Mouse (Mus musculus) large intestine, adult 2 months (tissue): ENCODE measurements around the gene Wdr48. TPM values are rescaled to one million over a fixed set of nuclear protein-coding genes. Genes with fewer than 3 reads are reported as not detected.

Experiments used
- DNase-seq: peaks from one replicate; pipeline ENCODE4 v3.0.0-alpha.2; 2012; ENCODE audit warnings: low read depth, low spot score
- WGBS: fragments of 180-500 bp; shearing (Covaris S2); methylation state at CpG from one replicate; pipeline ENCODE4 v1.1.7; 2018; 5-methylcytosine and 5-hydroxymethylcytosine counted together
- polyA plus RNA-seq: library from polyadenylated mRNA; depleted of rRNA; stranded (reverse); fragments of >200 nt; gene quantifications from 2 replicates; pipeline ENCODE4 v1.2.3, GENCODE M21; 2012; rRNA removed

Gene Wdr48
- polyA plus RNA-seq, 1 experiment = 16.3 TPM

- 68% methylated on average over 3 of the region's 3 CpGs for WGBS
These were observed 69.5 kb downstream of the Wdr48 start for GRCm38 (mm10) chr9:119964206-119964605.

DNA sequence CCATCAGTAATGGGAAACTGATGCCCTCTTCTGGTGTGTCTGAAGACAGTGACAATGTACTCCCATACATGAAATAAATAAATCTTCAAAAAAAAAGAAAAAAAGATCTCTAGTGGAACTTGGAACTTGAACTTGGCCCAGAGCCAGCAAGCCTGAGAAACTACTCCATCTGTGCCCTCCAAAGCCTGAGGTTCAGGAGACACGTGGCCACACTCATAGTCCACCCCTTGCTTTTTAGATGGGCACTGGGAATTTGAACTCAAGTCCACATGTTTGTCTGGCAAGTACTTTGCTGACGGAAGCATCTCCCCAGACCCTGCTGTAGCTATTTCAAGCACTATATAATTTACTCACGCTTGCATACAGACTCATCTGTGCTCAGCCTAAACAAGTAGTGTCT lies 70.5 kb downstream of the Wdr48 start:
- DNase-seq = no peak
- 63% methylated on average over 3 of the region's 3 CpGs for WGBS

More at GRCm38 (mm10) chr9:119964206-119964605, 69.5 kb downstream of the Wdr48 start:
- no peak for DNase-seq

DNA sequence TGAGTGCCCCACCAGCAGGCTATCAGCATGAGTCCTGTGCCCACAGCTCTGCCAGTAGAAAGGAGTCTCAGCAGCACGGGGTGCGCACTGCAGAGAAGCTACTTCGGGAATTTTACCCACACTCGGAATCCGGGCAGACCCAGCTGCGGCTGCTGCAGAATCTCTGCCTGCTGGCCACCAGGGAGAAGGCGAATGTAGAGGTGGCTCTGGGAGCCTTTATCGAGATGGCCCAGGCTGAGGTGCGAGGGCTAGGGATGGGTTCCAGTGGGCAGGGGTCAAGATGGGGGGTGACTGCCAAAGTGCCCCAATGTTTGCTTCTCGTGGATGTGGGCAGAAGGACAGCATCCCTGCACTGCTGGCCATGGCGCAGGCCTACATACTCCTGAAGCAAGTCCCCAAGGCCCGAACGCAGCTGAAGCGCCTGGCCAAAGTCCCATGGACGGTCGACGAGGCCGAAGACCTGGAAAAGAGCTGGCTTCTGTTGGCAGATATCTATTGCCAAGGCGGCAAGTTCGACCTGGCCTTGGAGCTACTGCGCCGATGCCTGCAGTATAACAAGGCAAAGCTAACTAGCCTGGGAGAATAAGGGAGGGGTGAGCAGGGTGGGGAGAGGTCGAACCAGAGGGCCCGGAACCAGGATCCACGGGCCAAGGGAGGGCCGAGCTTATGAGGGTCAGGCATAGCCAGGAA lies 71.7 kb downstream of the Wdr48 start:
- no peak for DNase-seq
- WGBS = 91% methylated on average over 26 of the region's 26 CpGs

GRCm38 (mm10) chr9:119969811-119970210 lies 75.1 kb downstream of the Wdr48 start:
- WGBS = 83% methylated on average over 7 of the region's 7 CpGs
- no peak for DNase-seq

DNA sequence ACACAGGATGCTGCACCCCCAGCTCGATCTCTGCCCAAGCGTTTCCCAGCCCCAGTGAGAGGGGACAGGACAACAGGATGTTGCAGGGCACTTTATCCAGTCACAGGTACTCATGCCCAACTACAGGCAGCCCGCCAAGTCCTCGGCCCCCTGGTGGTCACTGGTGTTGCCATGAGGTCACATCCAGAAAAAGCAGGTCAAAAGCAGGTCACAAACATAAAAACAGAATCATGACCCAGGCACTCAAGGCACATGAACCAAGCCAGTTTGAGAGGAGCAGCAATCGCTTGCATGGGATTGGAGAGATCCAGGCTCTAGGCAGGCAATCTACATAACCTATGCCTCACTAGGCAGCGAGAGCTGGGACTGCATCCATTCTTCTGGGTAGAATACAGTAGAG lies 75.5 kb downstream of the Wdr48 start:
- WGBS = 59% methylated on average over 6 of the region's 6 CpGs
- no peak for DNase-seq

- no peak for DNase-seq
- 61% methylated on average over 7 of the region's 7 CpGs for WGBS
These were observed 76.3 kb downstream of the Wdr48 start for GRCm38 (mm10) chr9:119970763-119971656.

DNA sequence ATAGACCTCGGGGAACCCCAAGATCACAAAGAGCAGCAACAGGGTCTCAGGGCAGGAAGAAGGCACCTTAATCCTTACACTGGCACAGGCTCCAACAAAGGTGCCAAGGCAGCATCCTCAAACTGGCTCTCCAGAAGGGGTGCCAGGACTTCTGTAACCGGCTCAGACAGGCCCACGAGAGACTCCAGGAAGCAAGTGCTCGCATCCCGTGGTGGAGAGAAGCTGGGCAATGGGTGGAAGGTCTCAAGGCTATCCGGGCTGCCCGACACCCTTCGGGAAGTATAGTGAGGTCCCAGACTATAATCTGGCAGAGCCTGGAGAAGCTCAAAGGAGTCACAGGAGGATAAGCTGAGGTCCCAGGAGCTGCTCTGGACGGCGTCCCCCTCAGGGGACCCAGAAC lies 77.5 kb downstream of the Wdr48 start:
- 89% methylated on average over 10 of the region's 10 CpGs for WGBS
- DNase-seq = no peak

DNA sequence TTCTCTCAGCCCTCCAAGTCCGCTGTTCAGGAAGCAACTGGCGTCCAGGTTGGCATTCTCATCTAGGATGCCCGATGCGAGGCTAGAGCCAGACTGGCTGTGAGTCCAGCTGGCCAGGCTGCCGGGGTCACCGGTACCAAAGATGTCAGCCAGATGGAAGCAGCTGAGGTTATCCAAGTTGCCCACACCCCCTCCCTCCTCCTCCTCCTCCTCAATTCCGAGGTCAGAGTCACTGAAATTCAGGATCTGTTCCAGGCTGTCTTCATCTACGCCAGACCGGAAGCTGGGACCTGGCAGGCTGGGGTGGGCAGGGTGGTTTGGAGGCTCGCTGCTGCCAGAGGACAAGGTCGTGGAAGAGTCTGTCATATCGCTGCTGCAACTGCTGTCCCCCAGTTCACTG lies 77.9 kb downstream of the Wdr48 start:
- WGBS = 89% methylated on average over 12 of the region's 12 CpGs
- DNase-seq = no peak

DNA sequence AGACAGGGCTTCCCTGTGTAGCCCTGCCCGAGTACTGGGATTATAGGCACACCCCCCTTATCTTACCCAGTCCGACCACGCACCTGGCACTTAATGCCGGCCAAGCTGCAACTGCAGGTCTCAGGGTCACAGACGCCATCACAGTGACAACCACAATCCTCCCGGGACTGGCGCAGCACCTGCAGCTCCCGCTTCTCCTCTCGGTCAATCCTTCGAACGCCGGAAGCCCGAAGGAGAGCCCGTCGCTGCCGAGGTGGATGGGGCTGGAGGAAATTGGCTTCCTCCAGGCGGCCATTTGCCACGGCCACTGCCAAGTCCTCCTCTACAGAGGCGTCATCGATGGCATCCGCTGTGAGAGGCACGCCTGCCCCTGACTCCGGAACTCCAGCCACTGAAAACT lies 78.6 kb downstream of the Wdr48 start:
- WGBS = 95% methylated on average over 23 of the region's 23 CpGs
- DNase-seq = no peak

DNA sequence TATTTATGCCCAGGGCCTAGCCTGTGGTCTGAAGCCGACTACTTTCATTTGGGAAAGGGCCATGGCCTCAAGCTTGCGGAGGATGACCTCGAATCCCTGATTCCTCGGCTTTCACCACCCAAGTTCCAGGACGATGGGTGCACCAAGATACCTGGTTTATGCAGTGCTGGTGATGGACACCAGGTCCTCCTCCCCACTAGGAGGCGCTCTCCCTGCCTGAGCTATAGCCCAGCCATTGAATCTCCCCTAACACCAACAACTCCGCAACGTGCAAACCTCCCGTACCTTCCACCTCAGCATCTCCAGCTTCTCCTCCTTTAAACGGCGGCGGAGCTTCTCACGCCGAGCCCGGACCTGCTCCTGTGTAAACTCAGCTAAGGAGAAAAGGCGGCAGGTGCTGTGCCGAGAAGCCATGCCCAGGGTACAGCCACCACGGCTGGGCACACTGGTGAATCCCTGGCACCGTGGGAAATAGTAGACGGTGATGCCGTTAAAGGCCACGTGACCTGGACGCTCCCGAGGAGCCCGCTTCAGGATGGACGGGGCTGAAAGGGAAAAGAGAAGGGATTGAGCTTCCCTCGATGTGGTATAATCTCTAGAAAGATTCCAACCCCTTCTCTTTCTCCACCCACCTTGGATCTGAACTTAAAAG lies 79.3 kb downstream of the Wdr48 start:
- DNase-seq = no peak
- WGBS = 95% methylated on average over 27 of the region's 27 CpGs

DNA sequence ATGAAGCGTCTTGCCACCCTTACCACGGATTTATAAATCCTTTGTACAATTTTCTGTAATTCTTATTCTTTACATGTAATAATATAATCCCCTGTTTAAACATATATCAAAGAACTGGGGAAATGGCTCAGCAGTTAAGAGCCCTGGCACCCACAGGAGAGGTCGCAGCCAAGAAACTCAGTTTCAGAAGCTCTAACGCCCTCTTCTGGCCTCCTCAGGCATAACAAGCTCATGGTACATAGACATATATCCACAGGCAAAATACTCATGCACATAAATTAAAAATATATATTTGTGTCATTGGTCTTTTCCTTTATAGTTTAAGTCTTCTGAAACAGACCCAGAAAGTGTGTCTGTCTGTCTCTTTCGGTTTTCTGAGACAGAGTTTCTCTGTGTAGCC lies 79.9 kb downstream of the Wdr48 start:
- no peak for DNase-seq
- 78% methylated on average over 5 of the region's 5 CpGs for WGBS

DNA sequence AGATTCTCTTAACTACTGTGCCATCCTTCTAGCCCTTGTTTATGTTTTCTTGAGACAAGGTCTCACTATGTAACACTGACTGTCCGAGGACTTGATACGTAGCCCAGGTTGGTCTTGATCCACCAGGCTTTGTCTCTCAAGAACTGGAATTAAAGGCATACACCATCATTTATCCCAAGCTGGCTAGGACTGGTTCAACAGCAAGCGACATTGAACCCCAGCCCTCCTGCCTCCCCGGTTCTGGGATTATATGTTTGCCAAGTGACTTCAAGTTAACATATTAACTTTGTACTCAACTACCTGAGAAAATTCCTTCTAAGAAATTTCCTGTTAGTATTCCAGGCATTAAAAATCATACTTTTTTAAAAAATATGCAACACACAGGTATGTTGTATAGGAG lies 80.6 kb downstream of the Wdr48 start:
- 75% methylated on average over 4 of the region's 4 CpGs for WGBS
- DNase-seq = no peak

Other genes starting within 250 kb of the Wdr48 start
- not detected in 2 replicates for gene Scn10a, start 175.6 kb upstream of the Wdr48 start, polyA plus RNA-seq
- 0.18 and 0.20 TPM in 2 replicates for gene Scn11a, start 69.4 kb upstream of the Wdr48 start, polyA plus RNA-seq
- 13.3 and 18.7 TPM in 2 replicates for gene Gorasp1, start 42.7 kb downstream of the Wdr48 start, polyA plus RNA-seq
- 0.02 and 0.05 TPM in 2 replicates for gene Ttc21a, start 42.7 kb downstream of the Wdr48 start, polyA plus RNA-seq
- 9.8 and 16.5 TPM in 2 replicates for gene Csrnp1, start 89.8 kb downstream of the Wdr48 start, polyA plus RNA-seq
- 0.02 and 0.07 TPM in 2 replicates for gene Xirp1, start 128.7 kb downstream of the Wdr48 start, polyA plus RNA-seq
- 6.1 and 11.3 TPM in 2 replicates for gene Cx3cr1, start 175.0 kb downstream of the Wdr48 start, polyA plus RNA-seq
- gene Ccr8, start 197.2 kb downstream of the Wdr48 start, polyA plus RNA-seq = 0.20 and 0.47 TPM in 2 replicates
- gene Slc25a38, start 215.5 kb downstream of the Wdr48 start, polyA plus RNA-seq = 22.9 and 25.9 TPM in 2 replicates
- 2,119 and 2,302 TPM in 2 replicates for gene Rpsa, start 232.8 kb downstream of the Wdr48 start, polyA plus RNA-seq